Mouse (Mus musculus) mouse trophoblast stem cell (cell line): Measurements from ENCODE around the gene Bap1.

Experiments
- in situ Hi-C, 2 experiments: fragments of 300-500 bp; cut with MseI, MboI; formaldehyde crosslinking; loops; 2 replicates in 1 of 2; 3 replicates in 1 of 2; pipeline ENCODE4 v1.15.1; 2025

Gene Bap1

DNA sequence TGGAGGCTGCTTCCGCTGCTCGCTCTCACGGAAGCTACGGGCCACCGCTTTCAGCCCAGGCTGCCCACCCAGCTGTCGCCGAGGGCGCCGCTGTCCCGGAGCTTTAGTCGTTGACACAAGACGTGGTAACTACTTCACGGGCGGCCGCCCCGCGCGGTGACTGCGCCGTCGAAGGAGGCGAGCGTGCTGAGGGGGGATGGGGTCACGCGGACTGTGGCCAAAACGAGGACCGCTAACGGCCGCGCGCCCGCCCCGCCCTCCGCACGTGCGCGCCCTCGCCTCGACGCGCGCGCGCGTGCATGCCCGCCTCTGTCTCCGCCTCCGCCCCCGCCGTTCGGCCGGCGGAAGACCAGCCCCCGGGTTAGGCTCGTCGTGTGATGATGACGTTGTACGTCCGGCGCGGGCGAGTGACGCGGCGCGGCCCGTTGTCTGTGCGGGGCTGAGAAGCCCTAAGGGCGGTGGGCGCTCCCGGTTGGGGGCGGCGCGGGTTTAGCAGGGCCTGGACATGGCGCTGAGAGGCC lies at the start of gene Bap1, which contains the start of gene Phf7:
TSS of gene Bap1 (plus strand) at position 367 of the 521 bp plus-strand sequence.
TSS of gene Phf7 (minus strand) at position 234 of the 521 bp plus-strand sequence.
- in situ Hi-C loops: no loop called here

DNA sequence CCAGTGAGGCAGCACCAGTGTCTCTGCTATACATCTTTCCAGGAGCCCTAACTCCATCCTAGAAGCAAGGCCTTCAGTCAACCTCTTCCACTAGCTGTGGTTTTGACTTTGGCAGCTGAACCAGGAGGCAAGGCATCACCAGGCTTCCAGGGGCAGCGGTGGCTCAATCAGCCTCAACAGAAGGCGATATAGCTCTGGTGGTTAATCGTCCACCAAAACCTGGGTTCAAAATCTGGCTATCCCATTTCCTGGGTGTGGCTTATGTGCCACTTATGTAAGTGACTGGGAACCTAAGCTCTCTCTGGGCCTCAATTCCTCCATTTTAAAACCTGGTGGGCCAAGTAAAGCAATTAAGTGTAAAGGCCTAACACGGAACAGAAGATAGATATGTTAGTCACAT lies 46.4 kb upstream of the Bap1 start:
- in situ Hi-C loops: no loop called here

DNA sequence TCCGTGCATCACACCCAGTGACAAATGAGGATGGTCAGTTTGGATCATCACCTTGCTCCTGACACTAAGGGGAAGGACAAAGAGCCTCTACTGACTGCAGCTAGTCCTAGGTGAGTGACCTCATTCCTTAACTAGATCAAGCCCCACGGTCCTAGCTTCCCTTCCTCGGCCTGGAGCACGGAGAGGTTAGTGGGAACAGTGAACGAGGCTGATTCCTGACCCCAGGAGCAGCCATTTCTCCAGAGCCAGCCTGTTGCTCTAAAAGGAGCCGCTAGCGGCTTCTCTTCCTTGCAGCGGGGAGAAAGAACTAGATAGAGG lies 46.0 kb upstream of the Bap1 start:
- in situ Hi-C loops: no loop called here

DNA sequence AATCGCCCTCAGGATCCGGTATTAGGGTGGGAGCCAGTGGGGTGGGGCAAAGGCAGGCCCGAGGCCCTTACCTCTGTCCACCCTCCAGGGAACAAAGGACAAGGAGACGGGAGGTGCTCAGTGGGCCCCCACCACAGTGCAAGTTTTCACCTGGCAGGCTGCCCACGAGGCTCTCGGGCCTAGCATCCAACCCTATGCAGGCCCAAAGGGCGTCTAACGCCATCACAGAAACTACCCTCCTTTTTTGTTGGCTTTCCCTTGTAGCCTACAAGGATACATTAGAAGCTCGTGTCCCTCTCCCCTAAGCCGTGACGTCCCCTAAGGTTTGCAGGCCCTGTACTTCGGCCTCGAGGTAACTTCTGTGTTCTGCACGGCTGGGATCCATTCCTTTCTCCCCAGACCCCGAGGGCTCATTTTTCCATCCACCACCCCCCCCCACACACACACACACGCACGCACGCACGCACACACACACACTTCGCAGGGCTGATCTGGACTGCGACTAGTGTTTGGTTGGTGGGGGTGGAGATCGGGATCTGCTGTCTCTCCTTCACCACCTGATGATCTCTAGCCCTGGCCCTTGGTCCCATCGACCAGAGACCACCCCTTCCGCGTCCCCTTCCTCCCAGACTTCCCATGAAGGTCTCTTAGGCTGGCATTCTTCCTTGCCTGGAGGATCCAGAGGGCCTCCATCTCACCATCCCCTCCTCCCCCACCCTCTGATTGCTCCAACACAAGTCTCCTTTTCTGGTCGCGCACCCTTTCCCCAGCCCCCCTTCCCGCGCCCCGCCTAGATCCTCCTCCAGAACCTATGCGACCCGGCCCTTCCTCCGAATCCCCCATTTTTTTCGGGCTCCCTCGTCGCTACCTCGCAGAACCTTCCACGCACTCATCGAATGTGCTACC lies 45.4 kb upstream of the Bap1 start:
- in situ Hi-C loops: no loop called here

DNA sequence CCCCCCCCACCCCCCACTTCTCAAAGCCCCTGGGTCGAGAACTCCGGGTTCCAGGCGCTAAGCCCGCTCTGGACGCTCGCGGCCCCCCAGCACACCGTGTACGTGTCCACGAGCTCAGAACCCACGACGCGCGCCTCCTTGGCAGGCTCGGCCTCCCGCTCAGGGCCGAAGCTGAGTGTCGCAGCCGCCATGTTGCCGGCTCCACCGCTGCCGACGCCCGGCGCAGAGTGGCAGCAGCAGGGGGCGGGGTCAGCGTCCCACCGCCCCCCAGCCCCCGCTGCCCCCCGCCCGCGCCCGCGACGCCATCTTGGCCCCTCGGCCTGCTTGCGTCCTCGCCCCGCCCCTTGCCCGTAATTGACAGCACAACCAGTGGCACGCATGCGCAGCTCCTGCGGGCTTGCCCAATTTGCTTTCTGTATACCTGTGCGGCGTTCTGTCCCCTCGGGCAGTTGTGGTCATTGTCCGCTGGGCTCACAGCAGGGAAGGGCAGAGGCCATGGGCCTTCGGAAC lies 44.7 kb upstream of the Bap1 start:
- in situ Hi-C loops: no loop called here

DNA sequence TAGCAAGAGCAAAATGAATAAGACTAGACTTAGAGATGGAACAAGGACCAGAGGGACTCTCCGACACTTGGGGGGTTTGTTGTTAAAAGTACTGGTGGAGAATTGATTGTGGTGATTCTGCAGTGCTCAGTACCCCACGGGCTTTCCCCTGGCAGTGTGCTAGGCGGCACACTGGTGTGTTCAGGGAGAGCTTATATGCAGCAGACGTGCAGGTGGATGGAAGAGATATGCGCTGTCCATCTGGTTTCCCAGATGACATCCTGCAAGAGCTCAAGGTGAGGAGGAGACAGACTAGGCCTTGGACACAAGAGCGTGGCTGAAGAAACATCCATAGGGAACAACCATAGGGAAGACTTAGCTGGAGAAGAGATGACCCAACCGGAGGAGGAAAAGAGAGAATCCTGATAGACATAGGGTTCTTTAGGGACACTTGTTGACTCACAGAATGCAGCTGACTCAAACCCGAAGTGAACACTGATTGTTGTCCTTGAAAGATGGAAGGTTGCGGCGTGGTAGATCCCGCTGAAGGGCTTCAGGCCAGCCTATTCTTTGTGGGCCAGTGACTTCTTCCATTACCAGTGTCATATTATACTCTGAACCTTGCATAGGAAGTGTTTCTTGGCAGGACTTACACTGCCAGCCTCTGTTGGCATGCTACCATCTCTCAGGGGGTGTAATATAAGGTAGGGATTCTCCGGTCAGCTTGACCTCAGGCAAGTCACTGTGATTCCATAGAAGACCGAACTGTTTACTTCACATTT lies 44.0 kb upstream of the Bap1 start:
- in situ Hi-C loops: no loop called here

DNA sequence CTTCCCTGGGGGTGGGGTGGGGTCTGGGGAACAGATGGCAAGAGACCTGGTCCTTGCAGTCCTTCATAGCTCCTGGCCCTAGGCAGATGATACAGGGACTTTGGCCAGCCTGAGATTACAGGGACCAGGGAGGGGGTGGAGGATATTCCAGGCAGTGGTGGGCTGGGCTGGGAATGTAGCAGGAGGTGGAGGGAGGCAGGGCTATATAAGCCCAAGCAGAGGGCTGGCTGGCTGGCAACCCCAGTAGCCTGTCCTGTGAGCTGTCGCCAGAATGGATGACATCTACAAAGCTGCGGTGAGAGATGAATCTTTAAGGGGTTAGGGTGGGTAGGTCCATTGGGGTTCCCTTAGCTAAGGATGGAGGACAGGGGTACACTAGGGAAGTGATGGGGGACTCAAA lies 43.2 kb upstream of the Bap1 start, which contains the start of gene Tnnc1:
TSS of gene Tnnc1 (plus strand) at position 229 of the 400 bp plus-strand sequence.
- in situ Hi-C loops: no loop called here

DNA sequence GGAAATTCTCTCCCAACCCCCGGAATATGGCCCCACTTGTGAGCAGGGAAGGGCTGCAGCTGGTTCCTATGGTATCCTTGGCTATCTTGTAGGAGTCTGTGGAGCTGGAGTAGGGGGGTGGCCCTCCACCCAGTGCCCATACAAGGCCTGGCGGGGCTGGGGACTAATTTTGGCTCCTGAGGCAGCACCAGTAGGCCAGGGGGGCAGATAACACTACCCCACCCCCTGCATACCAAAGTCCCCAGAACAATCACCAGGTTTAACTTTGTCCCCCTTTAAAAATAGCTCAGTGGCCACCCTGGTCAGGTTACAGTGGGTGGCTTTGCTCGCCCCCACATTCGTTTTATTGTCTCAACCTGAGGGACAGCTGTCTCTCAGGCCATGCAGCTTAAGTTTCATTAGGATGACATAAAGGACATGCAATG lies 42.1 kb upstream of the Bap1 start:
- in situ Hi-C loops: no loop called here

DNA sequence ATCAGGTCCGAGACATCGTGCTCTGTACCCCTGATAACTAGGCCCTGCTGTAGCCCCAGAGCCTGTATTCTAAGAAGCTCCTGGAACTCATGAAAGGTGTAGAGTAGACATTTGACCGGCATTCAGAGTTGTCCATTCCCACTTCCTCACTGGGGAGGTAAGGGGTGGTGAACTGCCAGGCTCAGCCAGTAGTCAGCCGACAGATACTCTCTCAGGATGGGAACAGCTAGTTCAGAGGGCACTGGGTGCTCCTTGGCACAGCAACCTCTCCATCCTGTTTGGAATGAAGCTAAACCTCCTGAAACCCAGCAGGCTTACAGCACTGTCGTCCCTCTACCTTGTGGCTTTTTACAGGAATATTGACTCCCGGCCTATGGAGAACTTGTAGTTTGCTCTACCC lies 39.4 kb upstream of the Bap1 start:
- in situ Hi-C loops: no loop called here

DNA sequence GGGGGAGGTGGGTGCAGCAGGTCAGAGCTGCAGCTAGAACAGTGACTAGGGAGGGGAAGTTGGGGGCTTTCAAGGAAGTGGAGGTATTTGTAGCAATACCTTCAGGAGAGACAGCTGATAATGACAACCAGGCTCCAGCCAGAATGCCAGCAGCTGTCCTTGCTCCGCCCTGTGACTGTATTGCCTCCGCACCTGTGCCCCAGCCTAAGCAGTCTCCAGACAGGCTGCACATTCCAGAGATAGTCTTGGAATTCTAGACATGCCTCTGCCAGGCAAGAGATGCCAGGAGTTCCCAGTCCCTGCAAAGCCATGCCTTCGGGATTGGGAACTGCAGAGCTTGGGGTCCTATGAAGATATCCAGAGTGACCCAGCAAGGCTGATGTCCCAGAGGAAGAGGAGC lies 38.8 kb upstream of the Bap1 start:
- in situ Hi-C loops: no loop called here

DNA sequence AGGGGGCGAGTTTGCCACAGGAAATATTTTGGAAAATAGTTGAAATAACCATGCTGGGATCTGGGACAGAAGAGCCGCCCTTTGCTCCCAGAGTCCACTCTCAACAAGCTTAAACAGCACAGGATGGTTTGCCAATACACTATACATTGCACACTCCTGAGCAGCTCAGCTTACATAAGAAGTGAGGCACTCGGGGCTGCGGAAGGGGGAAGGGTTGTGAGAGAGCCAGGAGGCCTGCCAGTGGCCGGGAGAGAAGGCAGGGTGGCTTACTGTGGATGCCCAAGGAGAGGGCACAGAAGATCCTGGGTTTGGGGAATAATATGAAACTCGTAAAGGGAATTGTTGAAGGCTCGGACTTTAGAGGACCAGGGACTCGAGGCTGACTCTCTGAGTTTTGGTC lies 37.4 kb upstream of the Bap1 start:
- in situ Hi-C loops: no loop called here

DNA sequence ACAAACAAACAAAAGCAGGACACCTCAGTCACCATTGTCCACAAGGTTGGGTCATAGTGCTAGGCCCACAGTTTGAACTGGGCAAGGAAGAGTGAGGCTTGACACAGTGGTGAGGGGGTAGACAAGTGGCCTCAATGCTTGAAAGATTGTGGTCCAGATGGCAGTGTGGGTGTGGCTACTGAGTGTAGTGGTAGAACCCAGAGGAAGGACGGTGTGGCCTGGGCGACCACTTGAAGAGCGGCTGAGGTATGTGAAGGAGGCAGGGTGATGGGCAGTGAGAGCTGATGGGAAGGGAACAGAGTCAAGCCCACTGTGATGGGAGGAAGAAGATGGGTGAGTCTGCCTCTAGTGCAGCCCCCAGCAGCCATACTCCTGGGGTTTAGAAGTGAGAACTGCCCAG lies 36.6 kb upstream of the Bap1 start:
- in situ Hi-C loops: no loop called here

DNA sequence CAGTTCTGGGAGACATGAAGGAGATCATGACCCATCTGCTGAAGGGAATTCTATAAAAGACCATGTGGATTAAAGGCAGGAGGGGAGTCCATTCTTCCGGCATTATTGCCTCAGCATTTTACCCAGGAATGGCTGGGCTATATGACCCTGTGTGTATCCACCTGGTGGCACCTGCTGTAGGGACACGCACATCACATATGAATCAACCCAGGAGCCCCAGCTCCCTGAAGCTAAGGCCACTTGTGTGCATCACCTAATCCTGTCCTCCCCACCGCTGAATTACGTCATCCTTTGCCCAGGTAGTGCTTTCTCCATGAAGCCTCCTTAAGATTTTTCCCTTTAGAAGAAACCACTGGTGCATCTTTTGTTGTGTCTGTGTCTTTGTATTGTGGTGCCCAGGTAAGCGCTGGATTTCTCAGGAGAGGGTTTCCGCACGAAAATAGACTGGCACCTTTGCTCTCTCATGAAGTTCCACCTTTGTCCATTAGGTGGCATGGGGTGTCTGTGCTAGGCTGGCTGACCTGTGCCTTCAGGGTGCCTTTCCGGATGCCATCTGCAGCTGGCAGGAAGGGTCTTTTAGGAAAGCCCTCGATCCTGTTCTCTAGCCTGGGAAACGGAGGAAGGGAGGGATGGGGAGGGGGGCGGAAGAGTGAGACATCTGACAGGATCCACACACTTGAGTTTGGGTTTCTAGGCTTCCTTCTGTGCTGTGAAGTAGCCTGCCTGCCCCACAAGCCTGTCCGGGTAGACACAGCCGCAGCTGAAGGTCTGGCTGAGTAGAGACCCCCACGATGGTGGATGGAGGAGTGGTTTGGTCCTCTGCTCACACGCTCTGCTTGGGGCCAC lies 35.9 kb upstream of the Bap1 start:
- in situ Hi-C loops: no loop called here

DNA sequence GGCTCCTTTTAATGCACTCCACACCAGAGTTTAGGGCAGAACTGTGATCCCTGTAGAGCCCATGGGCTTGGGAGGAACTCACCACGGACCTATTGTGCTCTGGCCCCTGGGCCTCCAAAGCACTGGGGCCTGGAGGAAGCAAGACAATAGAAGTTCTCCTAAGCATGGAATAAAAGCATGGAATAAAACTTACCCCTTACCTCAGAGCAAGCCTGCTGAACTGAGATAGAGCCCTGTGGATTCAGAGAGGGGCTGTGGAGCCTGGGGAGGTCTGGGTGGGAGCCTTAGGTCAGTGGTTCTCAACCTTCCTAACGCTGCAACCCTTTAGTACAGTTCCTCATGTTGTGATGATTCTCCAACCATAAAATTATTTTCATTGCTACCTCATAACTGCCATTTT lies 34.4 kb upstream of the Bap1 start, which contains the start of gene Nisch:
TSS of gene Nisch (minus strand) at position 101 of the 400 bp plus-strand sequence.
- in situ Hi-C loops: no loop called here

DNA sequence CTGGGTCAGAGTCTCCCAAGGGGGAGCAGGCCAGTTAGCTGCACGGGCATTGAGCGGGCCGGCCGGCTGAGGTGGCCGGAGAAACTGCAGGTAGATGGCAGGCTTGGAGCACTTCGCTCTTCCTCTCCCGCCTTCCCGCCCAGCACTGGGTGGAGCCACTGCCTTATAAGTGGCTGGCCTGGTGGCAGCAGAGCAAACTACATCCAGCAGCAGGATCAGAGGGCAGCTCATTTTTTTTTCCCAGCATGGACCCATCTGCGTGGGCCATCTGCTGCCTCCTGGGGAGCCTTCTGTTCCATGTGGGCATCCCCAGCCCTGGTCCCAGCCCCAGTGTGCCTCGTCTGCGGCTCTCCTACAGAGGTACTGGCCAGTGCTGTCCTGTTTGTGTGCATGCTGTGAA lies 33.6 kb upstream of the Bap1 start, which contains the start of gene Sema3g:
TSS of gene Sema3g (plus strand) at position 195 of the 400 bp plus-strand sequence.
- in situ Hi-C loops: no loop called here

DNA sequence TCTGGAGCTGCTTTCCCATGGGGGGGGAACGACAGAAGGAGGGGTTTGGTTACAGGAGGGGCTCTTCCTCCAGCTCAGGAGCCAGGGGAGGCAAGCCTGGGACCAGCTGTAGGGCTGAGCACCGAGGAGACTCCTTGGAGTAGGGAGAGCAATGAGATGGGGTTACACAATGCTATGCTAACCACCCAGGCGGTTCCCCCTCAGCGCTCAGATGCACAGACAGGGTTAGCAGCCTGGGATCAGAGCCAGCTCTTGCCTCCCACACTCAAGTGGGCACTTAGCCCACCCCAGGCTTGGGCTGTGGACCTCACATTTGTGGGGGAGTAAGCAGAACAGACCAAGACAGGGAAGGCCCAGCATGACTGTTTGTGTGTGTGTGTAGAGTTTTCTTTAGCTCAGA lies 24.3 kb upstream of the Bap1 start:
- in situ Hi-C loops: no loop called here

DNA sequence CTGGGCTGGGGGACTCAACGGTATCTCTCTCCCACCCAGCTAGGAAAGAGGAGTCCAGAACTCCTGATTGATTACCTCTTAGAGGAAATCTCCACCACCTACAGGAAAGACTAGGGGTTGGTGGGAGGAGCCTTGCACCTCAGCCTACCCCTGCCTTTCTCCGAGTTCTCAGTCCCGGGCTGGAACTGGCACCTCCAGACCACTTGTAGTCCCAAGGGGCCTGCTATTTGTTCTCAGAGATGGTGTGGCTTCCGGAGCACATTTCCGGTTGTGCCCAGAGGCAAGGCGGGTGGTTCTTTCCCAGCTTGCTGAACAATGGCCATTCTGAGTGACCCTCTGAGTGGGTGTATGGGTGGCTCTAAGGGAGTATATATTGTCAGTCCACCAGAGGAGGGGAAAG lies 23.0 kb upstream of the Bap1 start:
- in situ Hi-C loops: no loop called here

DNA sequence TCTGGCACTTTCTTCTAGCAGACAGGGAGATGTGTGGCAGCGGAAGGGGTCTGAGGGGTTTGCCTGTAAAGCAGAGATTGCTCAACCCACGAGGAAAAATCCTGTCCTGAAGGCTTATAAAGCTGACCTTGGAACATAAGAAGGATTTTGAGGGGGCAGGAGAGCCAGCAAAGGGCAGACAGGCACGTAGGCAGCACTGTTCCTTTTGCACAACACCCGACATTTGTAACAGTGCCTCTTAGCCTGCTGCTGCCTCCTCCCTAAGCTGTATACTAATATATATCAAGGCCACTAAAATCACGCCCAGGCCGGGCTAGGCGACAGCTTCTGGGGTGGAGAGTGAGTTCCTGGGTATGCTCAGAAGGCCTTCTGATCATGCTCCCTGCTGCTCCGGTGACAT lies 20.8 kb upstream of the Bap1 start:
- in situ Hi-C loops: no loop called here

DNA sequence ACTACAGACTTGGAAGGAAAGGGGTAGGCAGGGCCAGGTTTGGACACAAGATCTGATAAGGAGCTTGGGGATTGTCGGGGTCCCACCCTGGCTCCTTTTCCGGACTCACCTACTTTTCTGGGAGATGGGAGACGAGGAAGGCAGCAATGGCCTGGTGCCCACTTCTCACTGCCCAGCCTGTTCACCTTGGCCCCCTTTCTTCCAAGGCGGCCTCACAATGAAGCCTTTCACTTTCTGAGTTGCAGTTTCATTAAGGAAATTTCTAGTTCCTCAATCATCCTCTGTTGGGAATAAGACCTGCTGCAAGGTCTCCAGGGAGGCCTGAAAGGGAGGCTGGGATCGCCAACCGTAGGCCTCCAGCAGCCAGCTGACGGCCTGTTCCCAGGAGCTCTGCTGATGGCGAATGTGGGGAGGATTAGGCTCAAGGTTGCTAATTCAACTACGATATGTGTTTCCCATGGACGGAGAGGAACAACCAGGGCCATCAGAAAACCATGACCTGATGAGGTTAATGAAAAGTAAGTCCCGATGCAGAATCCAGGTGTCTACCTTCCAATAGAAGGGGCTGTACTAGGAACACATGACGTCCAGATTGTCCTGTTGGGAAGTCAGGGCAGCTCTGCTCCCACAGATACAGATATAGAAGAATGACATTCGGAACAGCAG lies 18.7 kb upstream of the Bap1 start:
- in situ Hi-C loops: no loop called here

DNA sequence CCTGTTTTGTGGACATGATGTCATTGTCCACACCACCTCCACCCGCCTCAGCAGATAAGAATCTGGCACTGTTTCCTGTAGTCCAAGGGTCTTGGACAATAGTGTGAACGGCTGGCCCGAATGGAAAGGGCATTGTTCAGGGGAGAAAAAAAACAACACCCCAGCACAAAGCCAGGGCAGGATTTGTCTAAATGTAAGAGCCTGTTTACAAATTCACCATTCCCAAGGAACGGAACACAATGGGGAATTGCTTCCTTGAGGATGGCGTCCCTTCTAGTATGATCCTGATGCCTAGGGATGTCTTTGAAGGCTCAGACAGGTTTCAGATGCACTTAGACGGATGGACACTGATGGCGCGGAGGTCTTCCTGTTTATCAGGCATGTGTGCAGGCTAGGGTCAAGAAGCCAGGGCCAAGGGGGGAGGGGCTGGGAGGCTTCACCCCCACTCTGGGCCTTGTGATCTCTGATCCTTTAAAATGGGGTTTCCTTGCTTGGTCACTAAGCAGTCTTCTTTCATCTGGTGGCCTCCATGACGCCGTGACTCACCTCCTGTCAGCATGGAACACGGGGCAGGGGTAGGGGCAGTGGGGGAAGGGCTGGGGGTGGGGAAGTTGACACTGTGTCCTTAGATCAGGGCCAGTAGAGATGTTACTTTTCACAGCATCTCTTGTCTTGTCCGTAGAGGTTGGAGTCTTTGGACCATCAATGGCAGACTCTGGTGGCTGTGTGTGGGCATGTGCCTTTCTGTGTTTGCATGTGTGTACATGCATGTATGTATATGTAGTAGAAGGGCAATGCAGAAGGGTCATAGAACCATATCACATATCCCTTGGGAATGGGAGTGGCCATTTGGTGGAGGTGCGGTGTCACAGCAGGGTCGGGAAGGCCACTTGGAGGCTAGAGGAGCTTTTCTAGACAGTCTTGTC lies 17.9 kb upstream of the Bap1 start:
- in situ Hi-C loops: no loop called here
